Mouse (Mus musculus) bone marrow macrophage, adult 2 months (primary cell): ENCODE measurements around the gene Slc26a8. TPM values are rescaled to one million over a fixed set of nuclear protein-coding genes. Genes with fewer than 3 reads are reported as not detected.

Source experiments
- H3K27ac ChIP-seq: 2 replicates; pipeline ENCODE4 v1.5.1; 2012; ENCODE audit warnings: low read depth, low read length; ENCODE audit not compliant: insufficient read depth
- H3K4me1 ChIP-seq: 2 replicates; pipeline ENCODE4 v1.6.1; 2012; ENCODE audit warnings: low read length; ENCODE audit not compliant: control insufficient read depth, insufficient read depth
- H3K4me3 ChIP-seq: 2 replicates; pipeline ENCODE4 v1.5.1; 2012; ENCODE audit warnings: mild to moderate bottlenecking, low read length, moderate library complexity; ENCODE audit not compliant: insufficient read depth
- CTCF ChIP-seq: IDR thresholded peaks from 2 replicates; pipeline ENCODE4 v1.5.1; 2012; ENCODE audit warnings: low read depth, mild to moderate bottlenecking, low read length, moderate library complexity
- POLR2A ChIP-seq: IDR thresholded peaks from 2 replicates; pipeline ENCODE4 v1.6.1; 2012; ENCODE audit warnings: mild to moderate bottlenecking, low read depth, low read length, borderline replicate concordance
- polyA plus RNA-seq: library from polyadenylated mRNA; stranded (reverse); fragments of >200 nt; gene quantifications from 2 replicates; pipeline ENCODE4 v1.2.4, GENCODE M21; 2012; ENCODE audit not compliant: missing spikeins, insufficient read depth, insufficient read length

Gene Slc26a8
- polyA plus RNA-seq, 1 experiment: not detected

DNA sequence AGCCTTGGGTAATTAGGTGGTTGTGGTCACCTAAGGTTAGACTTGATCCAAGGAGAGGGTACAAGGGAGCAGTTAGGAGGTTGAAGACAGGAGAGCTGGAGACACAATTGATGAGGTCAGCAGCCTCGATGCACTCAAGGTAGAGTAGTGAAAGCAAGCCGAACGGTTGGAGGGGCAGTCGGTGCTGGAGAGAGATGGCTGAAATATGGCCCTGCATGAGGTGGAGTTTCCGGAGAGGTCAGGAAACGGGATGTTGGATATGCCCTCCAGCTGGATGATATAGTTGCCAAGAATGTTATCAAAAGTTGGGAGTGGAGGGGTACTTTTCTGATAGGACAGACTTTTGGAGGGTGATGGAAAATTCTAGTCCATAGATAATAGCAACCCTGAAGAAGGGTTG lies 22.3 kb upstream of the Slc26a8 start:
- Histone ChIP-seq H3K4me3 (no peak overlapping the region), H3K4me1 (peaks cover 64% of the 10 kb centered on the region)
- TF ChIP-seq CTCF: no peak
- TF ChIP-seq POLR2A: no peak

DNA sequence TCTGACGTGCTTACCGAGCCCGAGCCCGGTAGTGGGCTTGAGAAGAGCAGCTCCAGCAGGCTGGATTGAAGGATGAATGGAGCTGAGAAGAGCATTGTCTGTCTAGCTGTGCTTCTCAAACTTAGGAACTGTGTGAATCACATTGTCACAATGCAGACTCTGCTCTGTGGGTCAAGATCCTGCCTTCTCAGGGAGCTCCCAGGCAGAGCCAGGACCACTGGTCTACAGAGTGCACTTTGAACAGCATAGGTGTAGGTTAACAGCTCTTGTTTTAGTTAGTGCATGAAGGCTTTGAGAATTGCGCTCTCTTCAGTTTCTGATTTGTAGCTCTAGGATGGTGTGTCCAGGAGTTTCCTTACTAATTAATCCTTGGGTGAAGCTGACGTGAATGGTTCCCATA lies 21.2 kb upstream of the Slc26a8 start:
- Histone ChIP-seq H3K4me1 (peaks cover 64% of the 10 kb centered on the region), H3K27ac (no peak overlapping the region), H3K4me3 (no peak overlapping the region)
- TF ChIP-seq POLR2A (no peak), CTCF (no peak)

More for the DNA sequence above, 22.3 kb upstream of the Slc26a8 start:
- no peak overlapping the region for H3K27ac ChIP-seq

DNA sequence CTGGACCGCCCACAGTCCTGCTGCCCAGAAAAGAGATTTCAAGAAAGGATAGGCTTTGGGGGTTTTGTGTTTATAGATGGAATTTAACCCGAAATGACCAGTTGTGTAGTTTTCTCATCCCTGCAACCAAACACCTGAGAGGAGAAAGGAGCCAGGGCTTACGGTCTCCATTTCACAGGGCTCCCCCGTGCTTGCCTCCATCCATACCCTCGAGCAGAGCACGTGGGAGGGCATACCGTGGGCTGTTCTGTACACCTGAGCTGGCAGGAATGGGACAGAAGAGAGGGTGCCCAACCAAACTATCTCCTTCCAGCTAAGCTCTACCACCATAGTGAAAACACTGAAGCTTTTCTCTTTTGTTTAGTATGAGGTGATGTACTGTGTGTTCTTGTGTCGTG lies 20.3 kb upstream of the Slc26a8 start:
- Histone ChIP-seq H3K4me3 (no peak overlapping the region), H3K27ac (peak overlapping the region; percentile 99), H3K4me1 (peaks cover 65% of the 10 kb centered on the region)
- TF ChIP-seq POLR2A: no peak
- TF ChIP-seq CTCF: no peak

DNA sequence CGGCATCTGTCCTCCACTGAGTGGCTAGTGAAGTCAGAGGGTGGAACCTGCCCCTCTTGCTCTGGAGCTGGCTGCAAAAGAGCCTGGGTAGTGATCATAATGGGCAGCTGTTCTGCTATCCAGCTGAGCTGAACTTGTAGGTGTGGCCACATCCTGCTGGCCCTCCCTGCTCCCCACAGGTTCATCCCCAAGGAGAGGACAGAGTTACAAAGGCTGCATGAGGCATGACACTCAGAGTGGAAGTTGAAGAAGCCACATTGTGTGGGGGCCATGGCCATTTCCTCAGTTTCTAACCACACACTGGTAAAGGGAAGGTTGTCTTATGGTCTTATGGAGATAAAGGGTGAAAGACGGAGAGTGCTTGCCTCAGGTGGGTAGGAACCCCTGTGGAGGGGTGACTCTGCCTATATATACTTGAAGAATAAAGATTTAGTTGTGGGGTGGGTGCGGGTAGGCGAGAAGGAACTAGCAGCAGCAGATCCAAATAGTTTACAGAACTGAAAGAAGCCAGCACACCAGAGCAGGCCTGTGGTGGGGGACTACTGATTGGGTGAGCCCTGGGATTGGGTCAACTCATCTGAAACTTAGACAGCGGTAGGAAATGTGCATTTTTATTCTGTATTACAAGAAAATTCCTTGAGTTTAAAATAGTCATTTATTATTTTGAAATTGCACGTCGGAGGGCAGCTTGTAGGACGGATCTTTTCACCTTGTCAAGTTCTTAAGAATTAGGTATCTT lies 19.7 kb upstream of the Slc26a8 start:
- H3K4me1 ChIP-seq: peaks cover 65% of the 10 kb centered on the region
- peak overlapping the region; percentile 5 for H3K4me3 ChIP-seq
- peak overlapping the region; percentile 99 for H3K27ac ChIP-seq

DNA sequence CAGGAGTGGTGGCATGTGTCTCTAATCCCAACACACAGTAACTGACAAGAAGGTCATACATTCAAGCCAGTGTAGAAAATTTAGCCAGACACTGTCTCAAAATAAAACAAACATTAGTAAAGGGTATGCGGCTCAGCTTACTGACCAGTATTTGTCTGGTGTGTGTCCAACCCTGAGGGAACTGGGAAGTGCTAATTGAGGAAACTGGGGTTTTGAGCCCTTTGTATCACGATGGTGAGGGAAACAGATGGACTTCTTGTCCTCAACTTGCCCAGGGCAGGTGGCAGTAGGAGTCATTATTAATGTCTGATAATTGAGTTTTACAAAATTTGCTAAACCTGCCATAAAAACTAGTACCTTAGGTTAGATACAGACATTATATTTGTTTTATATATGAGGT lies 19.0 kb upstream of the Slc26a8 start:
- TF ChIP-seq CTCF: no peak
- TF ChIP-seq POLR2A: no peak
- no peak overlapping the region for H3K4me3 ChIP-seq
- peaks cover 66% of the 10 kb centered on the region for H3K4me1 ChIP-seq
- H3K27ac ChIP-seq: peak overlapping the region; percentile 99

More for the DNA sequence above, 19.7 kb upstream of the Slc26a8 start:
- TF ChIP-seq POLR2A (no peak), CTCF (peak; percentile 16; the same call in 1 of the 2 replicates)

DNA sequence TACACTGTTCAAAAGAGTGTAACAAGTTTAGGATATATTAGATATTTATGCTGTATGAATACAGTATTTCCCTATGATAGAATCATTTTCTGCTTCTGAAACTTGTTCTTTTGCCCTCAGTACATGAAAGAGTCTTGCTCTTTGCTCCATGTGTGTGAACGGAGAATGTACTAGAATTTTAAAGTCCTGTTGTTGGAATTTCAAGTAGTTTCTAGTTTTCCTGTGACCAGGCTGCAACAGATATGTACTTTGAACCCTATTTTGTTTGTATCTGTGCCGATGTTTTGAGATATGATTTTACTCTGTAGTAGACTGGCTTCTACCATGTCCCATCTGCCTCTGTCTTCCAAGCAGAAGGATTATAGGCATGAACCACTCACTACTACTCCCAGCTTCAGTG lies 17.8 kb upstream of the Slc26a8 start:
- H3K4me1 ChIP-seq: peaks cover 66% of the 10 kb centered on the region
- peak overlapping the region; percentile 99 for H3K27ac ChIP-seq
- TF ChIP-seq POLR2A (no peak), CTCF (no peak)
- no peak overlapping the region for H3K4me3 ChIP-seq

DNA sequence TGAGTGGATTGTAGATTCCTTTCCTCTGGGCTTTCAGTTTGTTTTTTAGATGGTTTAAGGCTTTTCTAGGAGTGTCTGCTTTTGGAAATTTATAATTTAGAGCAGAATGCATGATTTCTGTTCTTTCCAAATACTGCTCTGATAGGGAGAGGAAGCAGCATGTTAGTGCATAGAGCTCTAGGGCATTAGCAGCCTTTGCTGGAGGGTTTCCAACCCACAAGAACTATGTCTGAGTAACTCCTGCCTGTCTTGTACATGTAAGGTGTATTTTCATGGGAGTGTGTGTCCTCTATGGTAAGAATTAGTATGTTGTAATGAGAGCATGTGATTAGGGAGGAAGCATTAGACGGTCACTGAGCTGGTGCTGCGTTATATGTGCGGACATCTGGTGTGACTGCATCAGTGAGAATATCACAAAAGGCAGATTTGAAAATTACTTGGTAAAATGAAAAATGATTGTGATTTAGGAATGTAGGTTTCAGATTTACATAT lies 17.1 kb upstream of the Slc26a8 start:
- H3K4me1 ChIP-seq: peaks cover 64% of the 10 kb centered on the region
- H3K4me3 ChIP-seq: no peak overlapping the region
- H3K27ac ChIP-seq: peak overlapping the region; percentile 99
- TF ChIP-seq POLR2A (no peak), CTCF (no peak)

DNA sequence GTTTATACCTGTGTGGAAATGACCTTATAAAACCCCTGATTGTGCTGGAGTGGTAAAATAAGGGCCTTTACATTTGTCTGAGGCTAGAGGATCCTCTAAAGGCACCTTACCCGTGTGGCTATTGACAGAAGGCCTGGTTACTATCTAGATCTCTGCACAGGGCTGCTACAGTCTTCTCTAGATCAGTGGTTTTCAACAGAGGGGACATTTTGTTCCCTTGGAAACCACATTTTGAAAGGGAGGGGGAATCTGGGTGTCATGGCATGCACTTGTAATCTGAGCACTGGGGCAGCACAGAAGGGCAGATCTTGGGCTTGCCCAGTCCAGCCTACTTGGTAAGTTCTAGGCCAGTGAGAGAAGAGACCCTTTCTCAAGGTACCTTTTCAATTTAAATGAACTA lies 16.7 kb upstream of the Slc26a8 start:
- H3K27ac ChIP-seq: peak overlapping the region; percentile 99

DNA sequence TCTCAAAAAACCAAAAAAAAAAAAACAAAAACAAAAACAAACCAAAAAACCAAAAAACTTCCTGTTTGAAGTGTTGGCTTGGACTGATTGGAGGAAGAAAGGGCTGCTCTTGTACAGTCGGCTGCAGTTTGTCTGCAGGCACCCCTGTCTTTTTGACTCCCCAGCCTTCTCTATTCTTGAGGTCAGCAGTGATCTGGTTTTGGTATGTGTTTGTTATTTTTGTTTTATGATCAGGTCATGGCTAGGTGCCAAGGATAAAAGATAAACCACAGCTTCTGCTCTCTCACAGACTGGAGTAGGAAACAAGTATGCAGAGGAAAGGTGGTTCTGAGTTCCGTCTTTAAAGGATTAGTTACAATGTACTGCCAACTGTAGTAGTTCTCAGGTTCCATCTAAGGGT lies 12.6 kb upstream of the Slc26a8 start:
- H3K4me1 ChIP-seq: peaks cover 64% of the 10 kb centered on the region

More for the DNA sequence above, 16.7 kb upstream of the Slc26a8 start:
- TF ChIP-seq CTCF: no peak
- TF ChIP-seq POLR2A: no peak
- peaks cover 62% of the 10 kb centered on the region for H3K4me1 ChIP-seq
- no peak overlapping the region for H3K4me3 ChIP-seq

DNA sequence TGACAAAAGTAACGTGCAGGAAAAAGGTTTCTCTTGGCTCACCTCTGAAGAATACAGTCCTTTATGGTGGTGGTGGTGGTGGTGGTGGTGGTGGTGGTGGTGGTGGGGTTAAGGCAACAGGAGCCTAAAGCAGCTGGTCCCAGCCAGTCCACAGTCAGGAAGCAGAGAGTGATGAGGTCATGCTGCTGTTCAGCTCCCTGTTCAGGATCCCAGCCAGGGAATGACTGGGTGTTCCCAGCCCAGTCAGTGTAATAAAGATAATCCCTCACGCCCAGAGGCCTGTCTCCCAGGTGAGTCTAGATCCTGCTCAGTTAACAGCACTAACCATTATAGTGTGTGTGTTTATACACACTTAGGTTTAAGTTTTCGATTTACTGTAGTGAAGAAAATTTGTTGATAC lies 11.7 kb upstream of the Slc26a8 start:
- H3K4me3 ChIP-seq: no peak overlapping the region
- peak overlapping the region; percentile 21; the same call in 1 of the 2 replicates for H3K27ac ChIP-seq
- no peak for TF ChIP-seq CTCF
- no peak for TF ChIP-seq POLR2A
- peaks cover 67% of the 10 kb centered on the region for H3K4me1 ChIP-seq

More for the DNA sequence above, 12.6 kb upstream of the Slc26a8 start:
- Histone ChIP-seq H3K4me3 (no peak overlapping the region), H3K27ac (peak overlapping the region; percentile 53)
- TF ChIP-seq POLR2A: no peak
- TF ChIP-seq CTCF: no peak

DNA sequence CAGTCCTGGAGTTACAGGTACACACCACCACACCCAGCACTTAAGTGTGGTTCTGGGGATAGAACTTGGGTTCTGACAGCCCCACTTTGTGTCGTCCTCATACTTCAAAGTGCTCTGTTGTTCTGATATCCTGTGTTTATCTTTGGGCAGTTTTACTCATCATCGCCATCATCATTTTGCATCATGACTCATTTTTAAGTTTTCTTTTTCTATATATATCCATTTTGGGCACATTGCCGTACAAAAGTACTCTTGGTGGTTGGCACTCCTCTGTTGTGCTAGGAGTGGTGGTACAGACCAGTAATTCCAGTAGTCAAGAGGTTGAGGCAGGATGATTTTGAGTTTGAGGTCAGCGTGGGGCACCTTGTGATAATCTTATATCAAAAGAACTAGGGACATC lies 11.1 kb upstream of the Slc26a8 start:
- Histone ChIP-seq H3K4me1 (peaks cover 70% of the 10 kb centered on the region), H3K4me3 (no peak overlapping the region), H3K27ac (peak overlapping the region; percentile 8)
- no peak for TF ChIP-seq CTCF
- no peak for TF ChIP-seq POLR2A
